Mouse (Mus musculus) right cerebral cortex, postnatal 10 days (tissue): ENCODE measurements around the gene Pcbp3.

ENCODE experiments used
- DNase-seq, 2 experiments: peaks; one replicate each; pipeline ENCODE4 v3.0.0; 2021; ENCODE audit warnings: low spot score in 2 of 2

The Pcbp3 gene

DNA sequence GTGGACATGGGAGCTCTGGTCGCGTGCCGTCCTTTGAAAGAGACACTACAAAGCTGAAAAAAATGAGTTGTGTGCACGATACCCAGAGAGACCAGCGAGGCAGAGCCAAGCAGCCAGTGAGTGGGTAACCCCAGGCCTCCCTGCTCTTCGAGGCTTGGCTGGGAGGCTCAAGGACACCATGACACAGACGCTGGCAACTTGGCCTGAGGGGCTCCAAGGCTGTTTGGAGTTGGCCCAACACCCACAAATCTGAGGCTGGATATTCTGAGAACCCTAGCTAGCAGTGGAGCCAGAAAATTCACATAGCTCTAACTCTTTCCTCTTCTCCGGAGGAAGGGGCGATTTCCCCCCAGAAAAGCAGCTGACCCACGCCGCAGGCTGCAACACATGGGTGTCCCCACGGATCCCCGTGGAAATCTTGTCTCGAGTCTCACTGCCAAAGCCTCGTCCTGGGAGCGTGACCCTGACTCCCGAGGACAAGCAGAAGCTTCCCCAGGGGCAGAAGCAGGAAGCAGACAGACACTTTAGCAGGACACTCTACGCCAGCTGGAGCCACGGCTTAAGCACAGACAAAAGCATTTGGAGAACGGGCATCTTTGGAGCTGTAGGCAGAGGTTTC, 230.0 kb downstream of the Pcbp3 start:
- DNase-seq, result peak; percentile 29 to 31

DNA sequence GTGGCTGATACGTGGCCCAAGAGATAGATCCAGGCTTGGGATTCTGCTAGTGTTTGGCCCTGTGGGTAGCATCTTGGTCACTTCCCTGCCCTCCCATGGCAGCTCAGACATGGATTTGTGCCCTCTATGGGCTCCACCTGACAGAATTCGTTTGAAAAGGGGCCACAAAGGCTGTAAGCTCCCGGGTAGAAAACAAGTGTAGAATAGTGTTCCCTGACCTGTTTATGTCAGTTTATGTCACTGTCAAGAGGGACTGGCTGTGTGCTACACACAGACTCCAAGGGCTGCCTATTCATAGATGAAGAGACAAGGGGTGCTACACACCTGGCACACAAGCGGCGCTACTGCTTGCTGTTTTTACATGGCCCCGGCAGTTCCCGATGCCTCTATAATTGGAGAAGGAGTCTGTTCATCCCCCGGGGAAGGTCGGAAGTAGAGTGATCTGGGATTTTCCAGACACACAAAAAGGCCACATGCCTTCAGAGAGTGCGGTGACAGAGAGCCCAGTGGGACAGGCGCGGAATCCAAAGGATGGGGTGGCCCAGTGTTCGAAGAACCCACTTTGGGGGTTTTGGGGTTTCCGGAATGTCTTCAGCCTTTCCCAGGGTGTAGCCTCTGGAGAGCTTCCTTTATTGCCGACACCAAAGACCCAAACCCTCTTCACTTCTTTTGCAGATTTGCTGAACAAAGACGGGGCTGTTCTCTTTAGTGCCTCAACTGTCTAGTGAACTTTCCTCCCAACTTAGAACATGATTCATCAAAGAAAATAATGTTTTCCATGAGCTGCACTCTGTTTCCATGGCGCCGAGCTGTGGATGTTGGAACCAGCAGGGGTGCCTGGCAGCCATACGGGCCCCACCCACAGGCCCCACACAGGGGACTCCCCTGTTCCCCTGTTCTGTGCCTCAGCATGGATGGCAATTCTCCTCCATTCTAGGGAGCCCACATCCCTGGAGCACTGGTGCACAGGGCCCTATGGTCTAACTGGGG, 231.8 kb downstream of the Pcbp3 start:
- peak; percentile 77 to 81 for DNase-seq

DNA sequence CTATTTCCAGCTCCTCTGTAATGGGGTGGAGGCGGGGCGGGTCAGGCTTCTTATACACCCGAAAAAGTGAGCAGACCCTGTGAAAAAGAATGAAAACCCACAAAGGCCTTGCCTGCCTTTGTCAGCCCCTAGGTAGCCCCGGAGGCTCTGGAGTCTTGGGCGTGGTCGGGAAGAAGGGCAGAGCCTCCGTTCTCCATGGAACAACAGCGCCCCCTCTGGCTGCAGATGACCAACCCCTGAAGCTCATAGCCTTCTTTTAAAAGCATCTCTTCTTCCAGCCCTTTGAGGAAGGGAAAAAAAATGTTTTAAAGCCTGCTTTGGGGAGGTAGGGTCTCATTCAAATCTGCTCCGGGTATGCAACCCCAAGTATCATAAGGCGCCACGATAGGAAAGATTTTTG, 233.3 kb downstream of the Pcbp3 start:
- DNase-seq, result peak; percentile 75 to 81

DNA sequence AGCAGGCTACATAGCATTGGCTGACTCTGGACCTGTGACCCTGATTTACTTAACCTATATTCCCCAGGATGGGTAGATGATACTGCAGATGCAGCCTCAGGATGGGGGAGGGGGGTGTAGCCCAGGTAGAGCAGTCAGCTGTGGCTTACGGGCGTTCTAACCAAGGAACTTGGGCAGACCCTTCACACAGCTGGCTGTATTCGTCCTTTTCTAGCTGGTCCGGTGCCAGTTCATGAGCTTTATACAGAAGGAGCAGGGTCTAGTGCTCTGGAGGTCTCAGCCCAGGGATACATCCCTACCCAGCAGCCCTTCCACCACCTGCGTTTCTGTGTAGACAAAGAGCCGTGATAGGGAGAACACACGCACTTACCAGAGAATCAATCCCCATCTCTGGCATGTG, 234.4 kb downstream of the Pcbp3 start:
- DNase-seq, result peak; percentile 28 to 31

DNA sequence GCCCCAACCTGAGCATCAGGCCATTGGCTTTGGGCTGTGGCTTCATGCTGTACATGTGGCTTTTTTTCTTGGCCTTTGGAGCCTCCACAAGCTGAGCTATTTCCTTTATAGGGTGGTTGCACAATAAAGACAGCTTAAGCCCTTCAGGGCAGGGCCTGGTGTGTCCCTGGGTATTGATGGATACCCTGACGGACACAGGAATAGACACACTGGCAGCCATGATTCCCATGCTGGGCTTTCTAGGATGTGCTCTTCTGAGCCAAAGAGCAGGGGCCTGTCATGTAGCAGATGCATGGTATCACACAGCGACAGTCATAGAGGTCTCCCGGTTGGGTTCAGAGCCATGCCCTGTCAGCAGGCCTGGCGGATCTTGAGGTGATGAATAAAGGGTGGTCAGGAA, 234.8 kb downstream of the Pcbp3 start:
- no peak for DNase-seq

DNA sequence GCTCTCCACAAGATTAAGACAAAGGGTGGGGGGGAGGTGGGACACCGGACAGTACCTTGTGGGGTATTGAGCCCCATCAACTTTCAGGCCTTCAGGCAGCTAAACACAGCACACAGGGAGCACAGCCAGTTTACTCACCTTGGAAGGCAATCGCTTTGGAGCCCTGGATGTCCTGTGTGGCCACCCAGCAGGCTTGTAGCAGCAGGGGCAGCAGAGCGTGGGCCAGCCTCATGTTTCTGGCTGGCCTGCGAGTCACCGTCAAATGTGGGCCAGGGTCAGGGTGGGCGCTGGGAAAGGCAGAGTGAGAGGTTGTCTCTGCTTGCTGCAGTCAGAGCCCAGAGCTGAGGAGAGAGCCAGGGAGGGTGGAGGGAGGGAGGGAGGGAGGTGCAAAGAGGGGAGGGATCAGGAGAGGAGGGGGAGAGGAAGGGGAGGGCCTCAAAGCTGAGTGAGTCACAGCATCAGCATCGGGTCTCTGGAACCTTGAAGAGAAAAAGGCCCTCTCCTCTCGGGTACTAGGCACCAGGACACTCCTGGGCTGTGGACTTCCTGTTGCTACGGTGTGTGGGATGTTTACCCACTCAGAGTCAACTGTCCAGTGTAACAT, 235.9 kb downstream of the Pcbp3 start, which contains the start of gene Col6a1:
TSS of gene Col6a1 (minus strand) at position 487 of the 604 bp plus-strand sequence.
- peak; percentile 18 to 24 for DNase-seq

DNA sequence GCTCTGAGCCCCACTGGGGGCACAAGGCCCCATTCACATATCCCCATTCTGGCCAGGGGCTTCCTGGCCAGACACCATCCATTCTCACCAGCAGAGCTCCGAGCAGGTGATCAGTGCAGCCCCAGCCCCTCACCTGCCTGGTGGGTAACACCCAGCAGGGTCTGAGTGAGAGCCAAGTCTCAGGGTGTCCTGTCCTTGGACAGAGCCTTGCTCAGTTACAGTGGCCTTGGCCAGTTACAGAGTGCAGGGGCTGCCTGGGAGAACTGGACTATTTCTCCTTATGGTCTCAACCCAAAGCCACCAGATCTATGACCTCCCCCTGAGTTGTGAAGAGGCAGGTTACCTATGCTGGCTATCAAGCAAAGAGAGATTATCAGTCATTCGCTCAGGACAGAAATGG, 236.6 kb downstream of the Pcbp3 start:
- DNase-seq, result peak; percentile 14 to 22

DNA sequence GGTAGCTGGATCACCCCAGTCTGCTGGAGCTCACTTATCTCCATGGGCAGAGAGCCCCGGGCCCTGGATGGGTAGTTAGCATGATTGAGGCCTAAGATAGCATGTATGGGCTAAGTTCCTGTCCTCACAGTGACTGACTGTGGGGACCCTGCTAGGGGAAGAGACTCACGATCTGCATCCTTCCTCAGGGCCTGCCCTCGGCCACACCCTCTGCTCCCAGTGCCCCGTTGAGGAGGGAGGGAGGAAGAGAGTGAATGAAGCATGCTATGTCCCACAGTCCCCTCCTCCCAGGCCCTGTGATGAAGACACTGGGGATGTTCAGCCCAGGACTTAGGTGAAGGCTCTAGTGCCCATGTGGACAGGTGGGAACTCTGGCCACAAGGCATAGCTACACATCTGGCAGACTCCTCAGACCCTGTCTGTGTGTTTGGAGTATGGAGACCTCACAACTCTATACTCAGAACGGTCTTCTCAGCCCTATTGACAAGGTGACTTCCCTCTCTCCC, 237.4 kb downstream of the Pcbp3 start:
- DNase-seq, result no peak

DNA sequence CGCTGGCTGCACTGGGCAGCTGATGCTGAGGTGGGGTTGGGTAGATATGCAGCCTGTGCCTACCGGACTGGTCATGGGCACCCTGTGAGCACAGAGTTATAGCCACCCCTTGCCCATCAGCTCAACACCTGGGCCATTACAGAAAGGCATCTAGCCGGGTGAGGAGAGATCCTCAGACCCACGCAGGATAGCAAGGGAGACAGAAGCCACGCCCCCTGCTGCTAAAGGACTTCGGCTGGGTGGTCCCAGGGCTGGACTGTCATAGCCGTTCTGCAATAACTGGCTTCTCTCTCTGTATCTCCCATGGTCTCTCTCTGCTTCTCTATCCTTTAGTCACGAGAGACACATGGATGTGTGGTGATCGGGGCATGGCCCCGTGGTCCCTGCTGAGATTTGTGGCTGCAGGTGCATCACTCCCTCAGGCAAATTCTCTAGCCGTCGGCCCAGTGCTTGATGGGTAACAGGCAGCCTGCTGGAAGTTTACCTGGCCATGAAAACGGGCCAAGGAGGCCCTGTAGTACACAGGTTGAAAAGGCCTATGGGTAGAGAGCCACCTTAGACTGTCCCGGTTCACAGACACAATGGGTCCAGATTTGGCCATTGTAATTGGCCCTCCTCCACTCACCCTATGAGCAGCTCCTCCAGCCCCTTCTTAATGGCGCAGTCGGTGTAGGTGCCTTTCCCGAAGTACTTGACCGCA, 238.8 kb downstream of the Pcbp3 start:
- no peak for DNase-seq

DNA sequence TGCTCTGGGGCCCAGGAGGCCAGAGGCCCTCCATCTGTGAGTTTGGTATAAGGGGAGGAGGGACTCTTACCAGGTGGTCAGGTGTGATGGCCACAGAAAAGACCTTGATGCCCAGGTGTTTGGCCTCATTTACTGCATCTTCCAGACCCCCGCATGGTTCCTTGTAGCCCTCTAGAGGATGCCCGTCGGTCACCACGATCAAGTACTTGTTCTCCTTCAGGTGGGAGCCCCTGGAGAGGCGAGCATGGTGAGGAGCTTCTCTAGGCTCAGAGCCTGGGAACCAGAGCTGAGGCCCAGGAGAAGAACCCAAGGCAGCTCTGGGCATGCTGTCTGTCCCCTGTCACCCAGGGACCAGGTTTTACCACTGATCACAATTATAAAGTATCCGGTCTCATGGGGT, 239.9 kb downstream of the Pcbp3 start:
- no peak for DNase-seq

DNA sequence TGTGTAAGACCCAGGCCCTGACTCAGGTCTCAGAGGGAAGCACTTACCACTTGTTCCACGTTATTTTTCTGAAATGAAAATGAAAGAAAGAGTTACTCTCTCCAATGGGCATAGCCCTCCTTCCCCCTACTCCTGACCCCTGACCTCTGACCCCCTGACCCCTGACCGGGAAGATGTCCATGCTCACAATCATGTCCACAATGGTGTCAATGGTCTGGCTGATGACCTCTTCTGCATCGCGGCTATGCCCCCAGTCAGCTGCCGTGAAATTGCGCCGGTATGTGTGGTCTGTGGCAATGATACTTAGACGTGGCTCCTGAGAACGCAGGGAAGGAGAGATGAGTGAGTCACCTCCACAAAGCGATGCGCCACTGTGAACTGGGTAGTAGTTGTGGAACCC, 240.5 kb downstream of the Pcbp3 start:
- no peak for DNase-seq

DNA sequence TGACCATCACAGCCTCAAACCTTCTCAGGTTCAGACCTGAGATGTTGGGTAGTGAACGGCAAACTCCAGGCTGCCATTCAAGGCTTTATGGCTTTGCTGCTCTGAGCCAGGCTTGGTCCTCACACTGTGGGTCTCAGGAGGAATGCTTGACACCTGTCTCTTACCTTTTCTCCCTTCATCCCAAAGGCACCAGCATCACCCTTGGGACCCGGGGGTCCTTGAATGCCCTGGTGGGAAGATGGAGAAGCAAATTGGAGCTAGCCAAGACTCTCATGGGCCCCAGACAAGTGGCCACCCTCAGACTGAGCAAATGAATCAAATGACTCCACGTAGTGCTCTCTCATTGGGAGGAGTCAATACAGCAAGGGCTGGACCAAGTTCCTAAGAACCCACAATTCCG, 244.1 kb downstream of the Pcbp3 start:
- DNase-seq, result no peak

DNA sequence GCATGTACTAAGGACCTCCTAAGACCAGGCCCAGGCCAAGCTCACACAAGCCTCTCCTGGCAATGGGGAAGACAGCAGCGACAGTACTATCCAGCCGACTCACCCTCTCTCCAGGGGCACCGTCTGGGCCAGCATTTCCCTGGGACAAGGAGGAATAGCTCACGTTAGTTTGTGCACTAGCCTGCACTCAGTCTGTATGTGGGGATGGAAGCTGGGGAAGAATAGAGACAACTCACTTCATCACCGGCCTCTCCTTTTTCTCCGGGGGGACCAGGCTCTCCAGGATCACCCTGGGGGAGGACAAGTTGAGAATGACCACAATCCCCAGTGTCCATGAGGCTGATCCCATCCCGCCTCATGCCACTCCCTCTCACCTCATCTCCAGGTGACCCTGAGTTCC, 244.7 kb downstream of the Pcbp3 start:
- no peak for DNase-seq

DNA sequence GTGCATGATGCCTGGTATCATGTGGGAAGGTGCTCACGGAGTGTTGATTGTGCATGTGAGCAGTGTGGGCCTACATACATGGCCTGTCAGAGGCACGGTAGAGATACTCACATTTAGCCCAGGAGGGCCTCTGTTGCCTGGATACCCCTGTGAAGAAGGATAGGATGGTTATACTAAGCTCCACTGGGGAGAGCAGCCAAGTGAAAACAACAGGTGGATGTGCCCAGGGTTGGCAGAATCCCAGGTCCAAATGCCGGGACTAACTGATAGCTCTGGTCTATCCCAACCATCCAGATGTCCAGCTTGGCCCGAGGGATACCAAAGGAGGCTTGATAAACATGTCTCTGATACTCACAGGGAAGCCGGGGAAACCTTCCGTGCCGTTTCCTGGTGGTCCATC, 247.4 kb downstream of the Pcbp3 start:
- DNase-seq, result peak; percentile 63 to 77

DNA sequence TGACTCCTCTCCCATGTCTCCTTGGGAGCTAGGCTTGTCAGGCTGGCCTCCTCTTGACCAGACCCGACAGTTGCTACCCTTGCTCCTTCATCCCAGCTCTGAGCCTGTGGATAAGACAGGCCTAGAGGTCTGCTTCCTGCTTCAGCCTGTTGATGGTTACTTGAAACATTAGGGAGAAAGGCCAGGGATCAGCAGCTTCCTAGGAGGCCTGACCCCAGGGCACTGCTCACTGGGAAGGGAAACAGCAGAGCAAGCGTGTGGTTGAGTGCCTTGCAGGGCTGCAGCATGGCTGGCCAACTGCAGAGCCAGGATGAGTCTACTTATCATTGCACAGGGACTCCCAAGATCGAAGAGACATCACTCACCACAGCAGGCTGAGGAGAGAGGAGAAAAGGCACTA, 249.2 kb downstream of the Pcbp3 start:
- no peak for DNase-seq
